Mouse (Mus musculus) heart, postnatal 4 days (tissue): ENCODE results near the gene Lim2. TPM values are rescaled to one million over a fixed set of nuclear protein-coding genes. Genes with fewer than 3 reads are reported as not detected.
A peak's percentile ranks its signal among the peaks of the same experiment; 100 is the strongest.

Source experiments
- DNase-seq: peaks from one replicate; pipeline ENCODE4 v3.0.0; 2021
- total RNA-seq, 2 experiments: library from RNA; stranded (reverse); gene quantifications; 2 replicates each; pipeline ENCODE4 v1.2.3; 2021

Lim2 gene
- total RNA-seq, 2 experiments from 2014 or later = not detected

GRCm38 (mm10) chr7:43447801-43448200, 20.3 kb downstream of the Lim2 start:
- no peak for DNase-seq

- DNase-seq = peak; percentile 37
These were observed 20.8 kb downstream of the Lim2 start for GRCm38 (mm10) chr7:43448246-43448645.

GRCm38 (mm10) chr7:43449811-43450210, 22.3 kb downstream of the Lim2 start:
- no peak for DNase-seq

- DNase-seq = no peak
These were observed 24.3 kb downstream of the Lim2 start for GRCm38 (mm10) chr7:43451726-43452125.

- peak; percentile 46 for DNase-seq
These were observed 25.1 kb downstream of the Lim2 start for GRCm38 (mm10) chr7:43452609-43453008.

- no peak for DNase-seq
These were observed 26.3 kb downstream of the Lim2 start for GRCm38 (mm10) chr7:43453599-43454355.

- no peak for DNase-seq
These were observed 26.9 kb downstream of the Lim2 start for GRCm38 (mm10) chr7:43454371-43454770.

- no peak for DNase-seq
These were observed 35.4 kb downstream of the Lim2 start, which contains the start of gene Vsig10l for GRCm38 (mm10) chr7:43462851-43463250. TSS of gene Vsig10l (plus strand) at chr7:43463151.

GRCm38 (mm10) chr7:43463976-43464375, 36.5 kb downstream of the Lim2 start:
- no peak for DNase-seq

GRCm38 (mm10) chr7:43464864-43465343, 37.4 kb downstream of the Lim2 start:
- peak; percentile 22 for DNase-seq

- peak; percentile 92 for DNase-seq
These were observed 38.1 kb downstream of the Lim2 start for GRCm38 (mm10) chr7:43465344-43466098.

- DNase-seq = peak; percentile 94
These were observed 38.7 kb downstream of the Lim2 start for GRCm38 (mm10) chr7:43466099-43466694.

- DNase-seq = peak; percentile 35
These were observed 42.9 kb downstream of the Lim2 start for GRCm38 (mm10) chr7:43470373-43470772.

GRCm38 (mm10) chr7:43475706-43476105, 48.2 kb downstream of the Lim2 start:
- DNase-seq = no peak

GRCm38 (mm10) chr7:43476376-43476775, 48.9 kb downstream of the Lim2 start:
- no peak for DNase-seq

- no peak for DNase-seq
These were observed 53.7 kb downstream of the Lim2 start for GRCm38 (mm10) chr7:43481191-43481590.

GRCm38 (mm10) chr7:43482090-43482716, 54.7 kb downstream of the Lim2 start:
- DNase-seq = peak; percentile 72

GRCm38 (mm10) chr7:43483236-43483635, 55.8 kb downstream of the Lim2 start:
- peak; percentile 37 for DNase-seq
